Mouse (Mus musculus): ENCODE measurements around the gene Gramd4. TPM values are rescaled to one million over a fixed set of nuclear protein-coding genes. Genes with fewer than 3 reads are reported as not detected.
A peak's percentile ranks its signal among the peaks of the same experiment; 100 is the strongest.

The Gramd4 gene
- total and polyA plus RNA-seq, 2 experiments from 2014 or later = 16.2 to 35.0 TPM

DNA sequence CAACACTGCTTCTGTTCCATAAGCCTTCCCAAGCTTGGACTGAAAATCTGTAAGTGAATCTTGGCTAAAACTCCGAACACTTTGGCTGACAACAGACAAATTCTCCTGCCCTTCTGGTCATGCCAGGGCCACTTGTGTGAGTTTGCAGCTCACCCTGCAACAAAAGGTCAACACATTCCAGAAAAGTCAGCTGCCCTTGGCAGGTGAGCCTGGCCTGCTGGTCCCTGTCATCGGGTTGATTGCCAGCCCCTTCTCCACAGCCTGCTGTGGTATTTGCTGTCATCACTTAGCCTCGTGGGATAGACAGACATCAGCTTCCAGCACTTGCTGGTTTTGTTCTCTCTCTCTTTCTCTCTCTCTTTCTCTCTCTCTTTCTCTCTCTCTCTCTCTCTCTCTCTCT lies 114.6 kb downstream of the Gramd4 start:
- Histone ChIP-seq H3K27ac (ENCODE audit: low read depth) (peak overlapping the region; percentile 75), H3K4me3 (ENCODE audit: low read depth, low read length) (no peak overlapping the region), H3K36me3 (replicated peaks; ENCODE audit: control insufficient read depth, insufficient read depth, low read length) (no peaks in the 10 kb centered on the region), H3K4me2 (ENCODE audit: low read depth, low read length) (0 out of 2 replicates have a peak overlapping the region, but pooled peaks have one; percentile 6), H3K9me3 (replicated peaks; ENCODE audit: control insufficient read depth, low read length) (no peaks in the 10 kb centered on the region), H3K9ac (replicated peaks; ENCODE audit: low read depth, low read length) (no peak overlapping the region), H3K4me1 (ENCODE audit: control insufficient read depth, insufficient read depth) (peaks cover 86% of the 10 kb centered on the region), H3K27me3 (ENCODE audit: control insufficient read depth, insufficient read depth, low read length) (no peaks in the 10 kb centered on the region)
- DNase-seq (ENCODE audit: low spot score) = peak; percentile 65
- 19% methylated on average over 3 of the region's 3 CpGs for WGBS
- TF ChIP-seq EP300 (IDR thresholded peaks at IDR 0.05; ENCODE audit: low read depth) = peak; percentile 96
- no peak for TF ChIP-seq CTCF (IDR thresholded peaks at IDR 0.05; ENCODE audit: low read depth)
- ATAC-seq (ENCODE audit: insufficient read depth, low read depth) = peak; percentile 78

DNA sequence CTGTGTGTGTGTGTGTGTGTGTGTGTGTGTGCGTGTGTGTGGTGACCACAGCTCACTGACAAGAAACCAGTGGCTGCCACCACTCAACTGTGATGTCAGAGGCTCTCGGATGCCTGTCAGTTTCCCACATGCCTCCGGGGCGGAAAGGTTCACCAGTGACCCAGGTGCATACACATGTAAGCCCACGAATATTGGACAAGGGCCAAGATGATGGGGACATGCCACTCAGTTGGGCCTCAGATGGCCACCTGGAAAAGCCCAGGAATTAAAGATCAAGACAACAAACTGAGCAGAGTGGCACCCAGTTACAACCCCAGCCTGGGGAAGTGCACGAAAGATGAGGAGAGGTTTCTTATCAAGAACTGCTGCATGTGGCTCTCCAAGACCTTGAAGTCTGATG lies 115.0 kb downstream of the Gramd4 start:
- ATAC-seq (ENCODE audit: insufficient read depth, low read depth) (peak; percentile 28), DNase-seq (ENCODE audit: low spot score) (no peak)
- Histone ChIP-seq H3K36me3 (replicated peaks; ENCODE audit: control insufficient read depth, insufficient read depth, low read length) (no peaks in the 10 kb centered on the region), H3K27me3 (ENCODE audit: control insufficient read depth, insufficient read depth, low read length) (no peaks in the 10 kb centered on the region), H3K9me3 (replicated peaks; ENCODE audit: control insufficient read depth, low read length) (no peaks in the 10 kb centered on the region), H3K4me2 (ENCODE audit: low read depth, low read length) (peak overlapping the region; percentile 11; the same call in 1 of the 2 replicates), H3K4me3 (ENCODE audit: low read depth, low read length) (no peak overlapping the region), H3K4me1 (ENCODE audit: control insufficient read depth, insufficient read depth) (peaks cover 83% of the 10 kb centered on the region), H3K9ac (replicated peaks; ENCODE audit: low read depth, low read length) (no peak overlapping the region), H3K27ac (ENCODE audit: low read depth) (peak overlapping the region; percentile 75)
- WGBS = 20% methylated on average over 6 of the region's 6 CpGs
- TF ChIP-seq EP300 (IDR thresholded peaks at IDR 0.05; ENCODE audit: low read depth) (0 out of 2 replicates have a peak, but pooled peaks have one; percentile 4), CTCF (IDR thresholded peaks at IDR 0.05; ENCODE audit: low read depth) (no peak)

DNA sequence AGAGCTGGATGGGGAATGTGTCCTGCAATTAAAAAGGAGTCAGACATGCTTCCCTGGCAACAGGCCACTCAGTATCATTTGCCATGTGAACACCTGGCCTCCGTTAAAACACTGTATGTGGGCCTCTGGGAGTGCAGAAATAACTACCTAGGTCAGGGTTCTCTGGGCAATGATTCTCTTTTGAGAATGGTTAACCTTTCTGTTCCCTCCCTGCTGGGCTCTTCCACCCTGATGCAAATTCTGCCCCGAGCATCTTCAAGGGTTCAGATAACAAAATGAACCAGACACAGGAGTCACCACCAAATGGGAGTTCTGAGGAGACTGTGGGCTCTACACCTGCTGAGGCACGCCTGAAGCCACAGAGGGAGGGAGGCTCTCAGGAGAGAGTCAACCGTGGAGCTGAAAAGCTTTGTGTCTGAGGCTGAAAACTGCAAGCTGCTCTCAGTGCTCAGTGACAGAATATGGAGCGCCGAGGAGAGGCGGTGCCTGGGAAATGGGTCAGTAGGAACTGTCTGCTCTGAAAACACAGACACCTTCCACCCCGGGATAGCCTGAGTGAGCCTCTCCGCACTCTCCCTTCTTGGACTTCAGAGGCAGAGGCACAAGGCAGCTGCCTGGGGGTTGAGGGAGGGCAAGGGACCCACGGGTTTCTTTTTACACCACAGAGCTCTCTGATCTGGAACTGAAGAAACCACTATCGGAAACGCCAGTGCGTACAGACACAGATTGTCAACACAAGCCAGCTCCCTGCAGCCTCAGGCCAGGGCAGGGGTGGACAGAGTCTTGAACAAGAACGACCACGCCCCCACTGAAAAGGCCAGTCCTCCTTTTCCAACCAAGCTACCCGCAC lies 115.9 kb downstream of the Gramd4 start:
- DNase-seq (ENCODE audit: low spot score) (no peak), ATAC-seq (ENCODE audit: insufficient read depth, low read depth) (no peak)
- Histone ChIP-seq H3K9me3 (replicated peaks; ENCODE audit: control insufficient read depth, low read length) (no peaks in the 10 kb centered on the region), H3K4me1 (ENCODE audit: control insufficient read depth, insufficient read depth) (peaks cover 79% of the 10 kb centered on the region), H3K27me3 (ENCODE audit: control insufficient read depth, insufficient read depth, low read length) (no peaks in the 10 kb centered on the region), H3K27ac (ENCODE audit: low read depth) (peak overlapping the region; percentile 75), H3K36me3 (replicated peaks; ENCODE audit: control insufficient read depth, insufficient read depth, low read length) (no peaks in the 10 kb centered on the region), H3K4me2 (ENCODE audit: low read depth, low read length) (no peak overlapping the region), H3K4me3 (ENCODE audit: low read depth, low read length) (no peak overlapping the region), H3K9ac (replicated peaks; ENCODE audit: low read depth, low read length) (no peak overlapping the region)
- TF ChIP-seq CTCF (IDR thresholded peaks at IDR 0.05; ENCODE audit: low read depth) (no peak), EP300 (IDR thresholded peaks at IDR 0.05; ENCODE audit: low read depth) (no peak)
- WGBS = 29% methylated on average over 16 of the region's 16 CpGs

DNA sequence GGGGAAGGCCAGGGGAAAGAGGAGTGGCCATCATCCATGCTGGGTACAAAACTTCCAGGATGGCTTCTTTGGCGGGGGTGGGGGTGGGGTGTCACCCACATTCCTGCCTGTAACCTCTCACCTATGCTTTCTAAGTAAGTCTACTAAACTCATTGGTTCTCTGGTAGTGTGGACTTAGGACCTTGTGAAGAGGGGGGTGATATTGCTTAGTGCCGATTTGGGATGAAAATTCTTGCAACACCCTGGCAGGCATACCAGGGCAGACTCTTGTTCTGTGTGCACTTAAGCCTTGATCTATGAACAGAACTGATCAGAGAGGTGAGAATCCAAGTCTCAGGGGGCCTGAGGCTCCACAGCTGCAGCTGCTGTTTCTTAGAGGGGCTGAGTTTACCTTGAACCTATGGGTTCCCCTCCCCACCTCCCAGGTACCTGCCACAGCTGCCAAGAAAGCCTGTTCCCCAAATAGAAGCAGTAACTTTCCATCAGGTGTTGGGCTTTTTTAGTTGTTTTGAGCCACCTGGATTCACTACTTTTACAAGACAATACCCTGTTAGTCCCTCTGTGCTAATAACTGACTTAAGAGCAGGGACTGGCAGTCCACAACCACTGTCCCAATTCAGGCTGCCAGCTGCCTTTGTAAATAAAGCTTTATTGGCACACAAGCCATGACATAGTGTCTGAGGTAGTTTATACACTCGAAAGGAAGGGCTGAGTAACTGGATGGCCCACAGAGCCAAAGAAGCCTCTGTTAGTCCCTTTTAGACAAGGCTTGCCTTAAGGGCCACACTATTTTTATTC lies 118.0 kb downstream of the Gramd4 start:
- H3K9ac ChIP-seq (replicated peaks; ENCODE audit: low read depth, low read length) = no peak overlapping the region
- ATAC-seq (ENCODE audit: insufficient read depth, low read depth) (no peak), DNase-seq (ENCODE audit: low spot score) (no peak)
- H3K4me1 ChIP-seq (ENCODE audit: control insufficient read depth, insufficient read depth) = peaks cover 58% of the 10 kb centered on the region
- TF ChIP-seq CTCF (IDR thresholded peaks at IDR 0.05; ENCODE audit: low read depth) (no peak), EP300 (IDR thresholded peaks at IDR 0.05; ENCODE audit: low read depth) (no peak)
- no peak overlapping the region; the same call in 1 of the 2 replicates for H3K27ac ChIP-seq (ENCODE audit: low read depth)
- WGBS = 88% methylated on average over 3 of the region's 3 CpGs
- no peak overlapping the region for H3K4me2 ChIP-seq (ENCODE audit: low read depth, low read length)
- H3K4me3 ChIP-seq (ENCODE audit: low read depth, low read length) = no peak overlapping the region
- no peaks in the 10 kb centered on the region for H3K36me3 ChIP-seq (replicated peaks; ENCODE audit: control insufficient read depth, insufficient read depth, low read length)
- H3K27me3 ChIP-seq (ENCODE audit: control insufficient read depth, insufficient read depth, low read length) = no peaks in the 10 kb centered on the region
- H3K9me3 ChIP-seq (replicated peaks; ENCODE audit: control insufficient read depth, low read length) = no peaks in the 10 kb centered on the region

DNA sequence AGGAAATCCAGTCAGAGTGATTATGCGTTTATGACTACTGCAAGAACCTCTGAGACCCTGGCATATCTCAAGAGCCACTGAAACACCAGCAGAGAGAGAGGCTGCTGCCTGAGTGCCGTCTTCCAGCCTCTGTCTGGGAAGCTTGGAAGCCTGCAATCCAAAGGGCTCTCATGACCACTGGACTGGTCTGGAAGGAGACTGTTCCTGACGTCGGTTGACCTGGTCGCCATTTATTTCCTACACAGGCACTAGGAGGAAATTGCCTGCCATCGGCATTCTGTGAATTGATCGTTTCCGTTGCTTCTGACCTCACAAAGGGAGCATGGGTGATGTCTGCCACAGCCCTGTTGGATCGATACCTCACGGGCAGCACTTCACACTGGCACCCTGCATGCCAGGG lies 118.7 kb downstream of the Gramd4 start:
- H3K27me3 ChIP-seq (ENCODE audit: control insufficient read depth, insufficient read depth, low read length) = no peaks in the 10 kb centered on the region
- no peak overlapping the region for H3K4me2 ChIP-seq (ENCODE audit: low read depth, low read length)
- TF ChIP-seq CTCF (IDR thresholded peaks at IDR 0.05; ENCODE audit: low read depth) (no peak), EP300 (IDR thresholded peaks at IDR 0.05; ENCODE audit: low read depth) (no peak)
- peak overlapping the region; percentile 75; the same call in 1 of the 2 replicates for H3K27ac ChIP-seq (ENCODE audit: low read depth)
- H3K9ac ChIP-seq (replicated peaks; ENCODE audit: low read depth, low read length) = no peak overlapping the region
- H3K4me1 ChIP-seq (ENCODE audit: control insufficient read depth, insufficient read depth) = peaks cover 53% of the 10 kb centered on the region
- ATAC-seq (ENCODE audit: insufficient read depth, low read depth) (no peak), DNase-seq (ENCODE audit: low spot score) (no peak)
- no peak overlapping the region for H3K4me3 ChIP-seq (ENCODE audit: low read depth, low read length)
- 67% methylated on average over 10 of the region's 10 CpGs for WGBS
- H3K9me3 ChIP-seq (replicated peaks; ENCODE audit: control insufficient read depth, low read length) = no peaks in the 10 kb centered on the region
- no peaks in the 10 kb centered on the region for H3K36me3 ChIP-seq (replicated peaks; ENCODE audit: control insufficient read depth, insufficient read depth, low read length)

All from heart, postnatal 0 days (tissue).